Mouse (Mus musculus) heart, postnatal 0 days (tissue): Measurements from ENCODE around the gene Galnt6. TPM values are rescaled to one million over a fixed set of nuclear protein-coding genes. Genes with fewer than 3 reads are reported as not detected.

Source experiments
- ATAC-seq: fragments of 200-750 bp; cut with Nextera tagmentation; 2 replicates; pipeline ENCODE4 v1.8.0; 2017; ENCODE audit warnings: low read depth, moderate number of reproducible peaks, moderate library complexity; ENCODE audit not compliant: insufficient read depth
- DNase-seq: peaks from one replicate; pipeline ENCODE4 v3.0.0-alpha.2; 2016; ENCODE audit warnings: low spot score
- H3K27ac ChIP-seq: fragments of 300-500 bp; sonication (generic); 2 replicates; pipeline ENCODE4 v1.5.1; 2014; ENCODE audit warnings: low read depth, mild to moderate bottlenecking
- H3K27me3 ChIP-seq: fragments of 300-500 bp; sonication (generic); 2 replicates; pipeline ENCODE4 v1.6.1; 2014; ENCODE audit warnings: low read length, mixed read lengths; ENCODE audit not compliant: control insufficient read depth, insufficient read depth
- H3K36me3 ChIP-seq: fragments of 300-500 bp; sonication (generic); replicated peaks from 2 replicates; pipeline ENCODE4 v1.6.1; 2014; ENCODE audit warnings: low read length, mixed read lengths; ENCODE audit not compliant: control insufficient read depth, insufficient read depth
- H3K4me1 ChIP-seq: fragments of 300-500 bp; sonication (generic); 2 replicates; pipeline ENCODE4 v1.6.1; 2014; ENCODE audit warnings: antibody characterized with exemption; ENCODE audit not compliant: control insufficient read depth, insufficient read depth
- H3K4me2 ChIP-seq: fragments of 300-500 bp; sonication (generic); 2 replicates; pipeline ENCODE4 v1.6.1; 2014; ENCODE audit warnings: low read depth, mild to moderate bottlenecking, low read length, moderate library complexity
- H3K4me3 ChIP-seq: fragments of 300-500 bp; sonication (generic); 2 replicates; pipeline ENCODE4 v1.5.1; 2014; ENCODE audit warnings: low read depth, low read length
- H3K9ac ChIP-seq: fragments of 300-500 bp; sonication (generic); replicated peaks from 2 replicates; pipeline ENCODE4 v1.6.1; 2014; ENCODE audit warnings: low read depth, low read length, mixed read lengths
- H3K9me3 ChIP-seq: fragments of 300-500 bp; sonication (generic); replicated peaks from 2 replicates; pipeline ENCODE4 v1.6.1; 2016; ENCODE audit warnings: low read length; ENCODE audit not compliant: control insufficient read depth
- CTCF ChIP-seq: IDR thresholded peaks from 2 replicates; pipeline ENCODE4 v1.5.1; 2016; ENCODE audit warnings: antibody characterized with exemption, control low read depth, low read depth
- EP300 ChIP-seq: IDR thresholded peaks from 2 replicates; pipeline ENCODE4 v1.6.1; 2016; ENCODE audit warnings: antibody characterized with exemption, low read depth
- WGBS: fragments of 180-500 bp; shearing (Covaris S2); extraction: QIAGEN DNeasy Blood & Tissue Kit; methylation state at CpG from one replicate; pipeline ENCODE4 v1.1.7; 2014; 5-methylcytosine and 5-hydroxymethylcytosine counted together
- polyA plus RNA-seq: library from polyadenylated mRNA; unstranded; fragments of >200 nt; fragmentation: Nextera tagmentation; extraction: Ambion mirVana; gene quantifications from 2 replicates; pipeline ENCODE4 v1.2.1, GENCODE M21; 2015
- total RNA-seq: library from RNA; depleted of rRNA; stranded (reverse); fragments of >200 nt; gene quantifications from 2 replicates; pipeline ENCODE4 v1.2.3, GENCODE M21; 2014; ENCODE audit warnings: low replicate concordance

Gene Galnt6
- total and polyA plus RNA-seq, 2 experiments from 2014 or later = 0.46 to 0.92 TPM

DNA sequence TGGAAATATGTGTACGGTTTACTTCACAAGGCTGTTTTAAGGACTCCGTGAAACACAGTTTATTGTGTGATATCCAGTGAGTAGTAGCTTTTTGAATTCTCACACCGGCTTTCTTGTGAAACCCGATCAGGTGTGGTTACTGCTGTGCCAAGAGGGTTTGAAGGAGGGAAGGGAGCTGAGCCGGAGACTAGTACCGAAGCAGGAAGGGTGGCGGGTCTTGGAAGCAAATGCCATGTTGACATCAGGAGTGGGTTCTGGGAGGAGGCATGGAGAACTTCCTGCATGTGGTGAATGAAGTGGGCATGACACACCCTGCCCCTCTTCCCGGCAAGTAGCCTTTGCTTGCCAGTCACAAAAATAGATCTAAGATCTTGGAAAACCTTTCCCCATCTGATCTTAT lies 33.5 kb upstream of the Galnt6 start:
- ATAC-seq = no peak
- Histone ChIP-seq H3K4me3 (no peak overlapping the region), H3K27ac (no peak overlapping the region), H3K9ac (no peak overlapping the region), H3K4me2 (peak overlapping the region; percentile 76; the same call in 1 of the 2 replicates), H3K4me1 (0 out of 2 replicates have a peak, but pooled peaks cover 13% of the 10 kb centered on the region), H3K27me3 (peaks cover 75% of the 10 kb centered on the region), H3K36me3 (no peaks in the 10 kb centered on the region), H3K9me3 (no peaks in the 10 kb centered on the region)
- TF ChIP-seq CTCF (no peak), EP300 (no peak)
- 56% methylated on average over 8 of the region's 8 CpGs for whole genome bisulfite sequencing
- DNase-seq = no peak

DNA sequence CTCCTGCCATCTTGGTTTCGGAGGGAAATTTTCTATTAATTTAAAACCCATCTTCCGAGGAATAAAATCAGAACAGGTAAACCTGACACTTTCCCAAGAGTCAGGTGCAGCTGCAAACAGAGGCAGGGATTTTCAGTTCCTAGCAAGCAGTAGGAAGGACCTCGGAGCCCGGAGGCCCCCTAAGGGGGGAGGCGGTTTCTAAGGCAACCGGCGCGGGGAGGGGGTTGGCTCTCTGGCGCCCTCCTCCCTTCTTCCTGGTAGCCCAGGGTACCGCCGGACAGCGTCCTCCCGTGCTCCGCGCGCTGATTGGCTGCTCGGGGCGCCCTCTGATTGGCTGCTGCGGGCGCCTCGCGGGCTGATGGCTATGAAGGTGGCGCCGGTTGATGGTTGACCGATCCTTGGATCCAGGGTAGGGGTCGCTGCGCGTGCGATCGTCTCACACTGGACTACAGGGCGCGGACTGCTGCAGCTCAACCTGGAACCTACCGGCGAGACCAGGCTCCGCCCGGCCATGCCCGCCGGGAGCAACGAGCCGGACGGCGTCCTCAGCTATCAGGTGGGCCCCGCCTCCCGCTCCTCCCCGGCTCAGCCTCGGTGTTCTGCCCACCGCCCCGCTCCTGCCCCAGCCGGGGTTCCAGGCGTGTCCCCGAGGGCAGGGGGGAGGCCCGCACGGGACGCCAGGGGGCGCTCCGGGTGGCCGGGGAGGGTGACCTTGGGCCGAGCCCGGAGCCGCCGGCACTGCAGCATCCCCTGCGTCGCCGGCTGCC lies 32.4 kb upstream of the Galnt6 start, which contains the start of gene Slc4a8:
Gene Slc4a8, plus strand, starts transcription at position 329 of the 767 bp plus-strand sequence.
- Histone ChIP-seq H3K27ac (no peak within 1 kb of the TSS), H3K4me3 (peak within 1 kb of the TSS; percentile 47), H3K27me3 (peaks cover 69% of the 10 kb centered on the region), H3K4me1 (0 out of 2 replicates have a peak, but pooled peaks cover 13% of the 10 kb centered on the region), H3K9ac (0 out of 2 replicates have a peak within 1 kb of the TSS, but pooled peaks have one; percentile 12), H3K4me2 (peak within 1 kb of the TSS; percentile 76), H3K9me3 (no peaks in the 10 kb centered on the region), H3K36me3 (no peaks in the 10 kb centered on the region)
- TF ChIP-seq EP300 (no peak), CTCF (peak; percentile 30)
- DNase-seq (peak; percentile 66), ATAC-seq (peak; percentile 89)
- under 1% methylated on average over 64 of the region's 64 CpGs for WGBS

DNA sequence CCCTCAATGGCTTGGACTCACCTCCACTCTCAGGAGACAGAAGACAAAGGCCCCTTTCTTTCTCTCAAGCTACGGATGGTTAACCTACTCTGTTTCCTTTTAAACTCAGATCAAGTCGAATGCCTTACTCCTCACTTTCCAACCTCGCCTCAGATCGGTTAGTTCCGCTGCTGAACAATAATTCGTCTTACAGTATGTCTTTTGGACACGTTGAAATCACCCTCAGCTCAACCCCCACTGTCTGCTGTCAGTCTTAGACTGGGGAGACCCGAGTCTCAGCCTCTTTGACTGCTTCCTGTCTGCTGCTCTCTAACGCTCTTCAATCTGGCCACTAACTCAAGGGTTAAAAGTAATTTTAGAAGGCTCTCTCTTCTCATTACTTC lies 31.9 kb upstream of the Galnt6 start:
- WGBS = 31% methylated on average over 9 of the region's 9 CpGs
- H3K27me3 ChIP-seq = peaks cover 67% of the 10 kb centered on the region
- ATAC-seq = no peak

DNA sequence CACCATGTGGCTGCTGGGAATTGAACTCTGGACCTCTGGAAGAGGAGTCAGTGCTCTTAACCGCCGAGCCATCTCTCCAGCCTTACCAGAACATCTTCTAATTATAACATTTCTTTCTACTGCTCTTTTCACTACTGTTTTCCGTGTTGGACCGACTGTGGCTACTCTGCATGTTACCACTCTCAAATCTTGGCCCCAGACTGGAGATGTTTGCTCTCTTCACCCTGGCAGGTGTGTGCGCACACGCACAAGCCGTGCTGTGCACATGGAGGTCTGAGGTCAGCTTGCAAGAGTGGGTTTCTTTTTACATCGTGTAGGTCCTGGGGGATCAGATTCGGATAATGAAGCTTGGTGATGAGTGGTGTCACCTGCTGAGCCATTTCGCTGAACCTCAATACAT lies 30.1 kb upstream of the Galnt6 start:
- ATAC-seq = no peak
- H3K4me3 ChIP-seq = no peak overlapping the region

More for the DNA sequence above, 31.9 kb upstream of the Galnt6 start:
- H3K27ac ChIP-seq = no peak overlapping the region
- H3K36me3 ChIP-seq = no peaks in the 10 kb centered on the region
- 0 out of 2 replicates have a peak, but pooled peaks cover 13% of the 10 kb centered on the region for H3K4me1 ChIP-seq
- peak overlapping the region; percentile 47 for H3K4me3 ChIP-seq
- no peaks in the 10 kb centered on the region for H3K9me3 ChIP-seq
- TF ChIP-seq CTCF (no peak), EP300 (no peak)
- H3K9ac ChIP-seq = no peak overlapping the region
- peak overlapping the region; percentile 76 for H3K4me2 ChIP-seq
- DNase-seq = no peak

DNA sequence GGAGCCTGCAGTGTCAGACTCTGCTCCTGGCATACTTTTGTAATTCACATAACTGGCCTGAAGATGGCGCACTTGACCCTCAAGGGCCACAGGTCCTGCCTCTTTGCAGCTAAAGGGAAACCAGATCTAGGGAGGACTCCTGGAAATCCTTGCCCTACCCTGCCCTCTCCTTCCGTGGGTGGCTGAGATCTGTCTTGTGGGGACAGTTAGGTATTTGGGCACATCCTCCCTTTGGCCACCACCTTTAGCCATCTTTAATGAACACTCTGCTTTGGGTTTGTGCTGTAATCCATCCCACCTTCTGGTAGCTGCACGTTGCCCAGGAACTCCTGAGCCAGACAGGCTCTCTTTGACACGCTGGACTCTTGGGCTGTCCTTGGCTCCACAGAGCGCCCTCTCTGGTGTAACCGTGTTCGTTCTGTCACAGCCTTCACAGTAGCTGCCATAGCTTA lies 28.4 kb upstream of the Galnt6 start:
- Histone ChIP-seq H3K4me2 (no peak overlapping the region), H3K27ac (no peak overlapping the region), H3K9me3 (no peaks in the 10 kb centered on the region), H3K27me3 (peaks cover 44% of the 10 kb centered on the region), H3K9ac (no peak overlapping the region), H3K4me1 (0 out of 2 replicates have a peak, but pooled peaks cover 13% of the 10 kb centered on the region), H3K36me3 (no peaks in the 10 kb centered on the region), H3K4me3 (no peak overlapping the region)
- WGBS = 0% methylated on average over 7 of the region's 7 CpGs
- peak; percentile 31; the same call in 1 of the 2 replicates for ATAC-seq
- peak; percentile 73 for DNase-seq
- TF ChIP-seq CTCF = peak; percentile 71
- TF ChIP-seq EP300 = no peak

More for the DNA sequence above, 30.1 kb upstream of the Galnt6 start:
- H3K9ac ChIP-seq = no peak overlapping the region
- no peaks in the 10 kb centered on the region for H3K9me3 ChIP-seq
- H3K4me2 ChIP-seq = no peak overlapping the region
- H3K27ac ChIP-seq = no peak overlapping the region
- 0 out of 2 replicates have a peak, but pooled peaks cover 13% of the 10 kb centered on the region for H3K4me1 ChIP-seq
- TF ChIP-seq CTCF (no peak), EP300 (no peak)
- no peak for DNase-seq
- 86% methylated on average over 10 of the region's 10 CpGs for WGBS
- H3K36me3 ChIP-seq = no peaks in the 10 kb centered on the region
- peaks cover 51% of the 10 kb centered on the region for H3K27me3 ChIP-seq
